Mouse (Mus musculus): ENCODE data around the gene Slc52a3. TPM values are rescaled to one million over a fixed set of nuclear protein-coding genes. Genes with fewer than 3 reads are reported as not detected.

The Slc52a3 gene
- 5.3 TPM for polyA plus RNA-seq (2014; fragmentation: Illumina TruSeq; extraction: RNeasy Lipid Tissue Mini Kit (QIAGEN cat#74804); ENCODE audit: low read depth, low replicate concordance)

GRCm38 (mm10) chr2:151996229-151997189 is at the start of gene Slc52a3:
Gene Slc52a3 (plus strand): TSS chr2:151996511.

GRCm38 (mm10) chr2:151979470-151980354 is 16.6 kb upstream of the Slc52a3 start, which contains the start of gene Fam110a:
Gene Fam110a (minus strand): TSS chr2:151980219.

Other genes starting within 250 kb of the Slc52a3 start
- not detected for gene Rspo4, start 153.6 kb upstream of the Slc52a3 start, polyA plus RNA-seq (2014; fragmentation: Illumina TruSeq; extraction: RNeasy Lipid Tissue Mini Kit (QIAGEN cat#74804); ENCODE audit: low read depth, low replicate concordance)
- not detected for gene Angpt4, start 85.3 kb upstream of the Slc52a3 start, polyA plus RNA-seq (2014; fragmentation: Illumina TruSeq; extraction: RNeasy Lipid Tissue Mini Kit (QIAGEN cat#74804); ENCODE audit: low read depth, low replicate concordance)
- 0.36 TPM for gene Fam110a, start 16.3 kb upstream of the Slc52a3 start, polyA plus RNA-seq (2014; fragmentation: Illumina TruSeq; extraction: RNeasy Lipid Tissue Mini Kit (QIAGEN cat#74804); ENCODE audit: low read depth, low replicate concordance)
- gene Scrt2, start 85.0 kb downstream of the Slc52a3 start, polyA plus RNA-seq (2014; fragmentation: Illumina TruSeq; extraction: RNeasy Lipid Tissue Mini Kit (QIAGEN cat#74804); ENCODE audit: low read depth, low replicate concordance) = not detected
- gene Srxn1, start 109.0 kb downstream of the Slc52a3 start, polyA plus RNA-seq (2014; fragmentation: Illumina TruSeq; extraction: RNeasy Lipid Tissue Mini Kit (QIAGEN cat#74804); ENCODE audit: low read depth, low replicate concordance) = 39.5 TPM
- gene Tcf15, start 147.1 kb downstream of the Slc52a3 start, polyA plus RNA-seq (2014; fragmentation: Illumina TruSeq; extraction: RNeasy Lipid Tissue Mini Kit (QIAGEN cat#74804); ENCODE audit: low read depth, low replicate concordance) = not detected
- 145 TPM for gene Csnk2a1, start 230.3 kb downstream of the Slc52a3 start, polyA plus RNA-seq (2014; fragmentation: Illumina TruSeq; extraction: RNeasy Lipid Tissue Mini Kit (QIAGEN cat#74804); ENCODE audit: low read depth, low replicate concordance)